Mouse (Mus musculus) lung, postnatal 0 days (tissue): ENCODE data around the gene Ccdc70.

Source experiments
- CTCF ChIP-seq: IDR thresholded peaks from 2 replicates; pipeline ENCODE4 v1.5.1; 2016; ENCODE audit warnings: antibody characterized with exemption, mild to moderate bottlenecking
- EP300 ChIP-seq: IDR thresholded peaks from 2 replicates; pipeline ENCODE4 v1.6.1; 2016; ENCODE audit warnings: antibody characterized with exemption, mild to moderate bottlenecking, control low read depth

DNA sequence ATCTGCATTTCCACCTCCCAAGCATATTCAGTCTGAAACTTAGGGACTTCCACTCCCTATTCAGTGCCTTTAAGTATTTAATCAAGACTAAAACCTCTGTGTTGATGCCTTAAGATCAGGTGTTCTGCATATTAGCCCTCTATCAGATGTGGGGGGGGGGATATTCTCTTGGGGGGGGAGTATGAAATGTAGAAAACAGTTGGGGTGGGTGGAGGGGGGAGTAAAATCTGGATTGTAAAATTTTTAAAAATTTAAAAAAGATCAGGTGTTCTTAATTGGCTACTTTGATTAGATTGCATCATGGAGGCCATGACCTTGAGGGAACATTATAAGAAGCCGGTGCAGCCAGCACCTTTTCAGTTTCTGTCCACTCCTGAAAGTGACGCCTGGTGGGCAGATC lies 11.2 kb upstream of the Ccdc70 start, which contains the start of gene Fam90a1a:
- no peak for TF ChIP-seq CTCF
- no peak for TF ChIP-seq EP300
